Mouse (Mus musculus) left cerebral cortex, postnatal 10 days (tissue): Measurements from ENCODE around the gene Tmem43. TPM values are rescaled to one million over a fixed set of nuclear protein-coding genes. Genes with fewer than 3 reads are reported as not detected.

Experiments
- DNase-seq, 2 experiments: peaks; one replicate each; pipeline ENCODE4 v3.0.0; 2021 to 2022; ENCODE audit warnings: low spot score in 2 of 2, mixed read lengths in 1 of 2; ENCODE audit errors: extremely low spot score in 1 of 2
- intact Hi-C: fragments of 180-260 bp; cut with DNase I; formaldehyde crosslinking; loops from one replicate; pipeline ENCODE4 v1.15.1; 2025
- total RNA-seq, 2 experiments: library from RNA; stranded (reverse); gene quantifications; 2 replicates each; pipeline ENCODE4 v1.2.3; 2021

The Tmem43 gene
- total RNA-seq, 2 experiments from 2014 or later, result 26.5 to 30.9 TPM

- intact Hi-C loops, result no loop called here
- no peak for DNase-seq
Measured at GRCm38 (mm10) chr6:91486736-91487453, 13.4 kb downstream of the Tmem43 start.

GRCm38 (mm10) chr6:91488496-91489212 lies 15.2 kb downstream of the Tmem43 start:
- DNase-seq, result no peak
- intact Hi-C loops, result no loop called here

GRCm38 (mm10) chr6:91489872-91490271 lies 16.4 kb downstream of the Tmem43 start:
- intact Hi-C loops, result no loop called here
- no peak for DNase-seq

- DNase-seq, result no peak
- intact Hi-C loops, result no loop called here
Measured at GRCm38 (mm10) chr6:91491004-91491403, 17.5 kb downstream of the Tmem43 start.

GRCm38 (mm10) chr6:91493053-91493452 lies 19.6 kb downstream of the Tmem43 start:
- DNase-seq, result no peak
- intact Hi-C loops, result no loop called here

- DNase-seq, result no peak
- intact Hi-C loops, result no loop called here
Measured at GRCm38 (mm10) chr6:91494526-91494925, 21.0 kb downstream of the Tmem43 start.

GRCm38 (mm10) chr6:91503302-91503701 lies 29.8 kb downstream of the Tmem43 start:
- intact Hi-C loops, result no loop called here
- no peak for DNase-seq

GRCm38 (mm10) chr6:91506036-91506435 lies 32.5 kb downstream of the Tmem43 start:
- DNase-seq, result no peak
- intact Hi-C loops, result no loop called here

GRCm38 (mm10) chr6:91508041-91508440 lies 34.5 kb downstream of the Tmem43 start:
- intact Hi-C loops, result no loop called here
- DNase-seq, result no peak

- DNase-seq, result peak in 1 of 2 experiments; percentile 80
- intact Hi-C loops, result no loop called here
Measured at GRCm38 (mm10) chr6:91509326-91509725, 35.8 kb downstream of the Tmem43 start.

GRCm38 (mm10) chr6:91510211-91510610 lies 36.7 kb downstream of the Tmem43 start:
- intact Hi-C loops, result no loop called here
- DNase-seq, result no peak

GRCm38 (mm10) chr6:91514135-91514534 lies 40.6 kb downstream of the Tmem43 start:
- DNase-seq, result no peak
- intact Hi-C loops, result no loop called here

GRCm38 (mm10) chr6:91514737-91515362 lies 41.3 kb downstream of the Tmem43 start:
- intact Hi-C loops, result no loop called here
- DNase-seq, result no peak

- peak; percentile 97 for DNase-seq
- intact Hi-C loops, result no loop called here
Measured at GRCm38 (mm10) chr6:91515545-91516449, 42.3 kb downstream of the Tmem43 start, which contains the start of the genes Xpc and Lsm3. Gene Xpc (minus strand): TSS chr6:91515888. Gene Lsm3 (plus strand): TSS chr6:91515928.

- no peak for DNase-seq
- intact Hi-C loops, result no loop called here
Measured at GRCm38 (mm10) chr6:91518454-91519020, 45.0 kb downstream of the Tmem43 start.

GRCm38 (mm10) chr6:91522816-91523215 lies 49.3 kb downstream of the Tmem43 start:
- no peak for DNase-seq
- intact Hi-C loops, result no loop called here

- no peak for DNase-seq
- intact Hi-C loops, result loop anchor here (5.0 kb wide), 1 partner anchor 217 kb away; no protein-coding TSS in a partner anchor
Measured at GRCm38 (mm10) chr6:91525544-91525943, 52.0 kb downstream of the Tmem43 start.

- intact Hi-C loops, result loop anchor here (5.0 kb wide), 1 partner anchor 215 kb away; no protein-coding TSS in a partner anchor
- peak in 1 of 2 experiments; percentile 54 for DNase-seq
Measured at GRCm38 (mm10) chr6:91527227-91527860, 53.8 kb downstream of the Tmem43 start.
